Mouse (Mus musculus) intestine, postnatal 0 days (tissue): ENCODE measurements around the gene G6pc3. TPM values are rescaled to one million over a fixed set of nuclear protein-coding genes. Genes with fewer than 3 reads are reported as not detected.
A peak's percentile ranks its signal among the peaks of the same experiment; 100 is the strongest.

Experiments used
- ATAC-seq: fragments of 200-750 bp; cut with Nextera tagmentation; 2 replicates; pipeline ENCODE4 v1.8.0; 2017; ENCODE audit warnings: mild to moderate bottlenecking, moderate TSS enrichment, moderate library complexity
- H3K27ac ChIP-seq: fragments of 300-500 bp; sonication (generic); 2 replicates; pipeline ENCODE4 v1.5.1; 2014; ENCODE audit warnings: mild to moderate bottlenecking, low read depth, low read length, moderate library complexity
- H3K27me3 ChIP-seq: fragments of 300-500 bp; sonication (generic); replicated peaks from 2 replicates; pipeline ENCODE4 v1.6.1; 2014; ENCODE audit warnings: low read length, mixed read lengths; ENCODE audit not compliant: control insufficient read depth, insufficient read depth
- H3K36me3 ChIP-seq: fragments of 300-500 bp; sonication (generic); 2 replicates; pipeline ENCODE4 v1.6.1; 2014; ENCODE audit warnings: mild to moderate bottlenecking, moderate library complexity; ENCODE audit not compliant: control insufficient read depth, insufficient read depth
- H3K4me1 ChIP-seq: fragments of 300-500 bp; sonication (generic); replicated peaks from 2 replicates; pipeline ENCODE4 v1.6.1; 2014; ENCODE audit warnings: antibody characterized with exemption, low read length, mixed read lengths; ENCODE audit not compliant: control insufficient read depth, insufficient read depth
- H3K4me2 ChIP-seq: fragments of 300-500 bp; sonication (generic); replicated peaks from 2 replicates; pipeline ENCODE4 v1.6.1; 2014; ENCODE audit warnings: low read depth, mild to moderate bottlenecking, moderate library complexity
- H3K4me3 ChIP-seq: fragments of 300-500 bp; sonication (generic); 2 replicates; pipeline ENCODE4 v1.5.1; 2014; ENCODE audit warnings: low read depth, low read length
- H3K9ac ChIP-seq: fragments of 300-500 bp; sonication (generic); 2 replicates; pipeline ENCODE4 v1.6.1; 2014; ENCODE audit warnings: mild to moderate bottlenecking, low read depth, low read length
- H3K9me3 ChIP-seq: fragments of 300-500 bp; sonication (generic); 2 replicates; pipeline ENCODE4 v1.6.1; 2016; ENCODE audit warnings: mixed run types; ENCODE audit not compliant: control insufficient read depth
- CTCF ChIP-seq: sonication (generic); IDR thresholded peaks from 2 replicates; pipeline ENCODE4 v1.5.1; 2016; ENCODE audit warnings: low read depth, mild to moderate bottlenecking, control low read depth, antibody characterized with exemption, moderate library complexity
- WGBS: fragments of 180-500 bp; shearing (Covaris S2); extraction: QIAGEN DNeasy Blood & Tissue Kit; methylation state at CpG from one replicate; pipeline ENCODE4 v1.1.7; 2014; 5-methylcytosine and 5-hydroxymethylcytosine counted together
- polyA plus RNA-seq: library from polyadenylated mRNA; unstranded; fragments of >200 nt; fragmentation: Nextera tagmentation; extraction: Ambion mirVana; gene quantifications from 2 replicates; pipeline ENCODE4 v1.2.1, GENCODE M21; 2015

G6pc3 gene
- polyA plus RNA-seq, 1 experiment from 2014 or later, result 20.4 TPM

DNA sequence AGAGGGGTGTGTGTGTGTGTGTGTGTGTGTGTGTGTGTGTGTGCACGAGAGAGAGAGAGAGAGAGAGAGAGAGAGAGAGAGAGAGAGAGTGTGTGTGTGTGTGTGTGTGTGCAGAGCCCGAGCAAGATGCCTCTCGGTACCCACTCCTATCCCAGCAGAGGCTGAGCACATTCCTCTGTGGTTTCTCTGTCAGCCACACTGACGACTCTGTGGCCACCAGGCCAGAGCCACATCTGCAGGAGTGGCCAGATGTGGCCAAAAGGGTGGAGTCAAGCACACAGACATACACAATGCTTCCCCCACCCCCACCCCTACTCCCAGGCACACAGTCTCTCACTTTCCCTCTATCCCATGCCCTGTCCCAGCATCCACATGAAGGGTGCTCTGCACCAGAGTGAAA lies 19.4 kb downstream of the G6pc3 start:
- 60% methylated on average over 3 of the region's 4 CpGs for WGBS
- H3K4me3 ChIP-seq, result no peak overlapping the region
- H3K27me3 ChIP-seq, result no peaks in the 10 kb centered on the region
- H3K9ac ChIP-seq, result no peak overlapping the region
- ATAC-seq, result no peak
- no peak overlapping the region for H3K27ac ChIP-seq
- H3K36me3 ChIP-seq, result peaks cover 43% of the 10 kb centered on the region
- no peak for TF ChIP-seq CTCF
- no peak overlapping the region for H3K4me2 ChIP-seq
- peaks cover 8% of the 10 kb centered on the region; the same call in 1 of the 2 replicates for H3K4me1 ChIP-seq
- no peaks in the 10 kb centered on the region for H3K9me3 ChIP-seq

DNA sequence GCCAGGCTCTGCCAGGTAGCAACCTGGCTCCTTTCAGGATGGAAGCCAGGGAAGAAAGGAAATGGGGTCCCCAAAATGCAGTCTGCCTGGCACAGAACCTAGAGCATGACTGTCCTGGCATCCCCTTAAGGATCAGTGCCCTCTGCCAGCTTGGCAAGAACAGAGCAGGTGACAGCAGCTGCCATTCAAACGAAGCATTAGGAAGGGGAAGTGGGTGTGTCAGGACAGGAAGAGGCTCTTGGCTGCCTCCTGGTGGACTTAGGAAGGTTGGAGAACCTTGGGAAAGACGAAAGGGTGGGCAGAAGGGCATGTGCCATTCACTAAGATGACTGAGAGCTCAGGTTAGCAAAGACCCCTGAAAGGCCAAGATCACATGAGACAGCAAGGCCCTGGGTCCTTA lies 20.3 kb downstream of the G6pc3 start:
- no peaks in the 10 kb centered on the region for H3K9me3 ChIP-seq
- H3K4me3 ChIP-seq, result no peak overlapping the region
- no peaks in the 10 kb centered on the region for H3K27me3 ChIP-seq
- WGBS, result 29% methylated on average over 2 of the region's 2 CpGs
- peaks cover 34% of the 10 kb centered on the region for H3K36me3 ChIP-seq
- ATAC-seq, result no peak
- TF ChIP-seq CTCF, result peak; percentile 90
- H3K4me1 ChIP-seq, result peaks cover 10% of the 10 kb centered on the region; the same call in 1 of the 2 replicates
- H3K9ac ChIP-seq, result no peak overlapping the region
- H3K27ac ChIP-seq, result no peak overlapping the region
- no peak overlapping the region for H3K4me2 ChIP-seq

DNA sequence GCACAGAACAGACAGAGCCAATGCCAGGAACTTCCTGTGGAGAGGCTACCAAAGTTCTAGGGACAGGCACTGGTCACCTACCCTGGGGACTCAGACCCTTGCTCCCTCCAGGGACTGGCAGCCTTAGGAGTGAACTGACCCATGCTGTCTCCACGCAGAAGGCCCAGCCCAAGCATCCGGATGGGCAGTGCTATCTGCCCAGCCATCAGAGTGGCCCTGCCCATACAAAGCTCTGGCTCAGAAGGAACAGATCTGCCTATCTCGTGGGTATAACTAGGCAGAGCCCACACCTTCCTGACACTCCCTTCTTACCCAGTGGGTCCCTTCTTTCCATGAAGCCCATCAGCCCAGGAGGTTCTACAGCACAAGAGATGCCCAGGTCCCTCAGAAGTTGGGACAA lies 20.8 kb downstream of the G6pc3 start:
- H3K27ac ChIP-seq, result no peak overlapping the region
- no peak for TF ChIP-seq CTCF
- peaks cover 10% of the 10 kb centered on the region; the same call in 1 of the 2 replicates for H3K4me1 ChIP-seq
- no peaks in the 10 kb centered on the region for H3K27me3 ChIP-seq
- peaks cover 29% of the 10 kb centered on the region for H3K36me3 ChIP-seq
- 68% methylated on average over 3 of the region's 3 CpGs for WGBS
- no peak overlapping the region for H3K4me2 ChIP-seq
- H3K9me3 ChIP-seq, result no peaks in the 10 kb centered on the region
- no peak overlapping the region for H3K4me3 ChIP-seq
- ATAC-seq, result no peak
- no peak overlapping the region for H3K9ac ChIP-seq

DNA sequence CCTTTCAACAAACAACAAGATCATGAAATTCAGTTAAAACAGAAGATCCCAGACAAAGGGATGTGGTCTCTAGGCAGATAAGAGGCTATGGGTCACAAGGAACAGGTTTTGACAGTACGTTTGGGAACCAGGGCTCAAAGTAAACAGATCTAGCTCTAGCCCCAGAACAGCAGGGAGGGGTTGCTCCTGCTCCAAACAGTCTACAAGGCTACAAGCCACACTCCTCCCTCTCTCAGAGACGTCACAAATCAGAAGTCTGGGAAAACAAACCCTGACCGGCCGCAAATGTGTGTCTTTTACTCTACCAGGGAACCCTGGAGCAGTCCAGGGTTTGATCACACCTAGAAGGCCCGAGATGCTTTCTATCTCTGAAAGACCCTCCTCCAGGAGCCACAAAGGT lies 21.6 kb downstream of the G6pc3 start:
- no peak overlapping the region for H3K4me3 ChIP-seq
- no peak overlapping the region for H3K27ac ChIP-seq
- no peak overlapping the region for H3K9ac ChIP-seq

DNA sequence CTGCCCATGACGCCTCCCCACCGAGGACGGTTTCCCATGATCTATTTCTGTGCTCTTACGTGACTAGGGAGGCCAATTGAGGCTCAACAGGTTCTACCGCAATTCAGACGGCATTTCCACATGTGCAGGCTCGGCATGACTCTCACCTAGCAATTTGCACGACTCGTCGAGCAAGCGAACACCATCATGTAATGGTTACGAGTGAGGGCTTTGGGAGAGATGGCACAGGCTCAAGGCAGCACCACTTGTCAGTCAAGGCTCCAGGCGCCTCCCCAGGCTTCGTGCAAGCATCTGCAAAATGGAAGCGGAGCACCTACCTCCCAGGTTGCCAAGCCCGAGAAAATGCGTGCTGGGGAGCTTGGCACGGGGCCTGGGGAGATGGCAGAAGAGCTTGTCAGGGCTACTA lies 22.5 kb downstream of the G6pc3 start:
- Histone ChIP-seq H3K9ac (0 out of 2 replicates have a peak overlapping the region, but pooled peaks have one; percentile 11), H3K4me2 (no peak overlapping the region), H3K4me1 (peaks cover 18% of the 10 kb centered on the region; the same call in 1 of the 2 replicates), H3K27ac (no peak overlapping the region), H3K9me3 (no peaks in the 10 kb centered on the region), H3K36me3 (peaks cover 12% of the 10 kb centered on the region; the same call in 1 of the 2 replicates), H3K27me3 (no peaks in the 10 kb centered on the region), H3K4me3 (no peak overlapping the region)
- 65% methylated on average over 18 of the region's 18 CpGs for WGBS
- no peak for TF ChIP-seq CTCF
- no peak for ATAC-seq

More for the DNA sequence above, 21.6 kb downstream of the G6pc3 start:
- no peaks in the 10 kb centered on the region for H3K9me3 ChIP-seq
- WGBS, result 39% methylated on average over 5 of the region's 5 CpGs
- H3K27me3 ChIP-seq, result no peaks in the 10 kb centered on the region
- no peak for ATAC-seq
- no peak overlapping the region for H3K4me2 ChIP-seq
- TF ChIP-seq CTCF, result no peak
- H3K4me1 ChIP-seq, result peaks cover 15% of the 10 kb centered on the region; the same call in 1 of the 2 replicates
- H3K36me3 ChIP-seq, result peaks cover 21% of the 10 kb centered on the region

DNA sequence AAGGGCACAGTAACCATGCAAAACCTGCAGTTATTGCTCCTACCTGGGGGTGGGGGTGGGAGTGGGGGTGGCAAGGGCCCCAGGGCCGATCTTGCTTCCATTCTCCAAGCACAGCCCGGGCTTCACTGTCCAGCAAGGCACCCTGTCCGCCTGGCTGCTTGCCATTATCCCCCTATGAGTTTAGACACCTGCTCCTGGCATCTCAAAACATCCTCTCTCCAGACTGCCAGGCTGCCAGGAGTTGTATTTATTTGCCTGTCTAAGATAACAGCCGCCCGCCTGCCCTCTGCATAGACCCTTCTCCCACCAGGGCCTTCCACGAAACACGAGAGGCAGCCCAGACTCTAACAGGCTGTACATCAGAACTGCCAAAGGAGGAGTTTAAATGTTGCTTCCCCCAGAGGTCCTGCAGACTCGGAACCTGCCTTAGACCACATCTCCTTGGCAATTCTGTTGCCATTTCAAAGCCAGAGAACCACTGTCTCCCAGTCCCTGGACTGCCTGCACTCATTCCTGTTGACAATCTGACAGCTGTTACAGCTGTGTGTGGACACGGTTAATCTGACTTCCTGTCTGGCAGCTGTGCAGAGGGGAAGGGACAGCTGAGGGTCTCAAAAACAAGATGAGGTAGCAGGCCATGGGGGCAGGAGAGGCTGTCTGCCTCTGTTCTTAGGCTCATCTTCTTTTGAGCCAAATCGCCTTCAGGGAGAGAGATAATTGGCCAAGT lies 25.2 kb downstream of the G6pc3 start:
- no peak for ATAC-seq
- Histone ChIP-seq H3K27me3 (no peaks in the 10 kb centered on the region), H3K4me3 (no peak overlapping the region), H3K4me1 (peaks cover 33% of the 10 kb centered on the region), H3K36me3 (peaks cover 7% of the 10 kb centered on the region; the same call in 1 of the 2 replicates), H3K9me3 (no peaks in the 10 kb centered on the region), H3K9ac (no peak overlapping the region), H3K27ac (no peak overlapping the region), H3K4me2 (0 out of 2 replicates have a peak overlapping the region, but pooled peaks have one; percentile 21)
- no peak for TF ChIP-seq CTCF
- WGBS, result 64% methylated on average over 10 of the region's 10 CpGs
